Mouse (Mus musculus): ENCODE measurements around the gene Slc16a6.

- TF ChIP-seq TCF12 (IDR thresholded peaks at IDR 0.05; ENCODE audit: low read depth, low read length) (no peak), POLR2A (IDR thresholded peaks at IDR 0.05; ENCODE audit: low read depth, low read length) (no peak), USF1 (IDR thresholded peaks at IDR 0.05; ENCODE audit: low read depth, low read length) (no peak), CTCF (conservative IDR thresholded peaks at IDR 0.05 in 1 of 2, IDR thresholded peaks at IDR 0.05 in 1 of 2; ENCODE audit: low read depth in 2 of 2, low read length in 2 of 2) (no peak), ZC3H11A (IDR thresholded peaks at IDR 0.05; ENCODE audit: low read depth, low read length) (no peak), HCFC1 (IDR thresholded peaks at IDR 0.05; ENCODE audit: low read depth, low read length) (no peak), ZKSCAN1 (IDR thresholded peaks at IDR 0.05; ENCODE audit: borderline replicate concordance, low read depth, low read length) (no peak), EP300 (IDR thresholded peaks at IDR 0.05; ENCODE audit: low read length) (no peak), UBTF (IDR thresholded peaks at IDR 0.05; ENCODE audit: low read depth, low read length) (no peak), ETS1 (conservative IDR thresholded peaks at IDR 0.05; ENCODE audit: low read depth, low read length) (no peak)
Observed at GRCm38 (mm10) chr11:109487111-109487510, 13.7 kb upstream of the Slc16a6 start.
